Mouse (Mus musculus): ENCODE measurements at regions not wholly inside any gene's neighbourhood (a gene's known extent, or its start where the extent isn't known, plus 50 kb on each side); places are given as distances from the start of the nearest gene placed in this dataset.

GRCm38 (mm10) chr6:118292272-118292671, 94.8 kb upstream of the Ret start:
- ATAC-seq (replicated peaks; ENCODE audit: poor library complexity, severe bottlenecking) = no peak

DNA sequence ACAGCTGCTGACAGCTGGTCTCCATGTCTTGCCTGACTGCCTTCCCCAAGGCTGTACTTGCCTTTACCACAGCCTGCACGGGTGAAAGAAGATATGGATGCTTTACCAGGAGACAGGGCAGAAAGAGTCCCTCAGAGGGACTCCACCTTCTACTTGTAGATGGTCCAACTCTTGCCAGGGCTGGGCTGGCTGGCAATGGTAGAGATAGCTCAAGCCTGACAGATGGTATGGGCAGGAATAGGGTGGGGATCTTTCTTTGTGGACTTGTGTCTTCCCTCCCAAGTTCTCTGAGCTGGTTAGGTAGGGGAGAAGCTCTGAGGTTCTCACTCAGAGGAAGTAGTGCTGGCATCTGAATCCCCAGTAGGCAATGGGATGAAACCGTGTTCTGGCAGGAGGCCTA, 93.9 kb upstream of the Ret start:
- ATAC-seq (replicated peaks; ENCODE audit: poor library complexity, severe bottlenecking) = no peak

GRCm38 (mm10) chr6:118285246-118285645, 87.7 kb upstream of the Ret start:
- no peak for ATAC-seq (replicated peaks; ENCODE audit: poor library complexity, severe bottlenecking)

DNA sequence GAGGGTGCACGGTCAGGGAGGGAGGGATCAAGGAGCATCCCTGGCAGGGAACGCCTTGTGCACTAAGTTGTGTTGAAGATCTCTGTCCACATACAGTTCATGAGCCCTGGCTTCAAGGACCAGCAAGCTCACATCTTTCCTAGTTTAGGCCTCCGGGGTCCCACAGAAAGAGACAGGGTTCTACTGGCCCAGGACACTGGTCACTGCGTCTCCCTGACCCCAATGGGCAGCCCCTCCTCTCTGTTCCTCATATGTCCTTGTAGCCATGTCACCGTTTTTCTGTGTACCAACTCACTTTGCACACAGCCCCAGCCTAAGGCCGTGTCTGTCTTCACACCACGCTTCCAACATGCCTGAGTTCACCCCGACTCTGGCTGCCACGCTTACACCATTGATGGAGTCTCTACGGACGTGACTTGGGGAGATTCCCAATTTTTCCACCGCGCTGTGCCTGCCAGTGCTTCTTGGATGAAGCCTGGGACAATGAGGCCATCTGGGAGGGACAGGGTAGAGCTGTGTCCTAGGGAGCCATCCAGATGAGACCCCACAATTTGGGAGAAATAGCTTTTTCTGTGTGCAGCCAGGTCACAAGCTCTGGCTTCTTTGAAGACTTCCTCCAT, 86.5 kb upstream of the Ret start:
- no peak for ATAC-seq (replicated peaks; ENCODE audit: poor library complexity, severe bottlenecking)

DNA sequence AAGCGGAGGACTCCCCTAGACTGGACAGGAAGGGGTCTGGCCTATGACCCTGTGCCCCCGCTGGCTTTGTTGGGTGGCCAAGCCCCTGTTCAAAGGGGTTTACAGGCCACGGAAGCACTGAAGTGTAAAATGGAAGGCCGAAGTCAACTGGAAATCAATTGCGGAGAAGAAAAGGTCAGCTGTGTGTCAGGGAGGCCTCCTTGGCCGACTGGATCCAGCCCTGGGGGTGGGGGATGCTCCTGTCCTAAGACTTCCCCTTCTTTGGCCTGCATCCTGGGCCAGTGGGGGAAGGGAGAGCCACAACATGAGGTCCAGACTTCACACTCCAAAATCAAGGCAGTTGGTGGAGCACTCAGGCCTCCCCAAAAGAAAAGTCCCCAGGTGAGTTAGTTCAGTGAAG, 66.4 kb upstream of the Ret start:
- no peak for ATAC-seq (replicated peaks; ENCODE audit: poor library complexity, severe bottlenecking)

DNA sequence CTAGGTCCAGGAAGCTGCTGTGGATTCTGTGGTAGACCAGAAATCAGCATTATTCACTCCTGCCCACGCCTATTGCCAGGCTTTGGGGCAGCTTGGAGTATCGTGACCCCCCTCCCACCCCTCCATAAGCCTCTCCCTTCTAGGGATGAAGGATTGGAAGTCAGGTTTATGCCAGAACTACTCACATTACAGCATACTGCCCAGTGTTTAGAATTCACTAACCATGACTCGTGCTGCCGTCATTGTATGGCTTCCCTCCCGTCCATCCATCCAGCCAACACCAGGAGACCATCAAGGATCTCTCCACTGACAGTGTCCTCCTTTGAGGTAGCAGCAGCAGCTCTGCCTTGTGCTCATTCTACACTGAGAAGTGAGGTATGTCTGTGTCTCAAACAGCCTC, 62.4 kb upstream of the Ret start:
- ATAC-seq (replicated peaks; ENCODE audit: poor library complexity, severe bottlenecking) = no peak

- ATAC-seq (replicated peaks; ENCODE audit: poor library complexity, severe bottlenecking) = no peak
Measured at GRCm38 (mm10) chr6:118254871-118255270, 57.4 kb upstream of the Ret start.

DNA sequence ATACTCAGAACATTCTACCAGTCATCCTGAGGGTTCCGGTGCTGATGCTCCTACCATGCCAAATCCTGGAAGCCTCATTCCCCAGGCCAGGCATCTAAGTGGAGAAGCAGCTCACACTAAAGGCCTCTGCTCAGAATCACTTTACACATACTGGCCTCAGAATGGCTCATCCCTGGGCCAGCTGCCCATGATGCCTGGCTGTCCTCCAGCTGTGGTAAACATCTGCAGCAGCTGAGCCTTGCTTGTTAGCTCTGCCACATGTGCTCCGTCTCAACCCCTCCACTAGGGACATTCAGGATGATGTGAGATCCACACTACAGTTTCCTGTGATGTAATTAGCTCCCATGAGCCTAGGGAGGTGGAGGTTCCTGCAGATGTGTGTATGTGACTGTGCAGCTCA, 55.2 kb upstream of the Ret start:
- ATAC-seq (replicated peaks; ENCODE audit: poor library complexity, severe bottlenecking) = no peak

- no peak for ATAC-seq (replicated peaks; ENCODE audit: poor library complexity, severe bottlenecking)
Measured at GRCm38 (mm10) chr6:118251131-118251530, 53.6 kb upstream of the Ret start.

DNA sequence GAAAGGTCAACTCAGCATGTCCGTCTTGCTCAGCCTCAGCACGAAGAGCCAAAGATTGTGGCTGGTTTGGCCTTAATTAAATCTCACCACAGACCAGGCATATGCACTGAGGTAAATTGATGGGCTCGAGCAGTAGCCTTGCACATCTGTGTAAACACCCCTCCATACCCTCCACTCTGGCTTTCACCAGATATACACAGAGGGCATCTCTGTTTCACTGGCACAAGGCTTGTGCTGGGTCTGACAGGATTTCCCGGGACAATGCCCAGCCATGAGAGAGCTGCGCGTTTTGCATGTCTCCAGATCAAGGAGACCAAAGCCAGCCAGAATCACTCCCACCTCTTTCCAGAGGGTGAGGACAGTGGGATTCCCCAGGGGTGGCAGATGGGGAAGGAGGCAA, 52.5 kb upstream of the Ret start:
- no peak for ATAC-seq (replicated peaks; ENCODE audit: poor library complexity, severe bottlenecking)

Measured in granulocyte monocyte progenitor cell, adult 5-6 weeks (primary cell).